Mouse (Mus musculus) MEL (cell line): ENCODE measurements around the gene Elmod1.

Source experiments
- CTCF ChIP-seq, 3 experiments: IDR thresholded peaks in 2 of 3; conservative IDR thresholded peaks in 1 of 3; 2 replicates each; pipeline ENCODE4 v1.5.1; 2011 to 2012; ENCODE audit warnings: low read length in 3 of 3, low read depth in 2 of 3, mild to moderate bottlenecking in 2 of 3, improper control_type of control experiment in 1 of 3, inconsistent platforms in 1 of 3, mixed read lengths in 1 of 3, moderate library complexity in 1 of 3; ENCODE audit not compliant: control insufficient read depth in 1 of 3, insufficient read depth in 1 of 3, poor library complexity in 1 of 3, severe bottlenecking in 1 of 3
- HCFC1 ChIP-seq: IDR thresholded peaks from 2 replicates; pipeline ENCODE4 v1.6.1; 2012; ENCODE audit warnings: low read depth, mild to moderate bottlenecking, inconsistent platforms, low read length, improper control_type of control experiment, moderate library complexity
- JUND ChIP-seq: IDR thresholded peaks from 2 replicates; pipeline ENCODE4 v1.6.1; 2011; ENCODE audit warnings: low read depth, mild to moderate bottlenecking, improper control_type of control experiment, low read length
- MEF2A ChIP-seq: IDR thresholded peaks from 2 replicates; pipeline ENCODE4 v1.6.1; 2014; ENCODE audit warnings: low read depth, mild to moderate bottlenecking, inconsistent platforms, low read length, improper control_type of control experiment; ENCODE audit not compliant: poor library complexity, insufficient replicate concordance, severe bottlenecking; ENCODE audit errors: extremely low read depth
- POLR2A ChIP-seq, 2 experiments: IDR thresholded peaks; 2 replicates each; pipeline ENCODE4 v1.6.1; 2011 to 2012; ENCODE audit warnings: low read length in 2 of 2, mild to moderate bottlenecking in 2 of 2, control low read depth in 1 of 2, improper control_type of control experiment in 1 of 2, low read depth in 1 of 2, moderate library complexity in 1 of 2; ENCODE audit not compliant: control insufficient read depth in 1 of 2, insufficient read depth in 1 of 2, poor library complexity in 1 of 2
- POLR2AphosphoS2 ChIP-seq: IDR thresholded peaks from 2 replicates; pipeline ENCODE4 v1.6.1; 2011; ENCODE audit warnings: low read length, improper control_type of control experiment
- TBP ChIP-seq: IDR thresholded peaks from 2 replicates; pipeline ENCODE4 v1.8.0; 2011; ENCODE audit warnings: low read depth, low read length, improper control_type of control experiment
- TCF12 ChIP-seq: IDR thresholded peaks from 2 replicates; pipeline ENCODE4 v1.6.1; 2014; ENCODE audit warnings: low read depth, mild to moderate bottlenecking, inconsistent platforms, low read length, improper control_type of control experiment, moderate library complexity
- ZMIZ1 ChIP-seq: IDR thresholded peaks from 2 replicates; pipeline ENCODE4 v1.6.1; 2012; ENCODE audit warnings: low read depth, mild to moderate bottlenecking, inconsistent platforms, low read length, improper control_type of control experiment, moderate library complexity

DNA sequence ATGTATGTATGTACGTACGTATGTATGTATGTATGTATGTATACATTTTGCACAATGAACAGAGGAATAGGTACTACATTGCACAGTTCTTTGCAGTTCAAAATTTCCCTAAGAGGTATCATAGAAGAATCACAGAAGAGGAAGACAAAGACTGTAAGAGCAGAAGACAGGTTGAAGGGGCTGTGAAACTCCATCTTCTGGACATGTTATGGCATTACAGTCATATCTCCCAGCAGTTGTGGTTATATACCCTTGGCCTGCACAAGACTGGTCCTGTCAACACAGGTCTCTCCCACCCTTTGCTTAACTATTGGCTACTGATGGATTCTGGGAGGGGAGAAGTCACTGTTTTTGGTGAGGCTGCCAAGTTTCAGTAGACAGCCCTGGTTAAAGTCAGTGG, 27.6 kb downstream of the Elmod1 start:
- TF ChIP-seq TBP (no peak), TCF12 (no peak), HCFC1 (no peak), MEF2A (no peak), POLR2AphosphoS2 (no peak), POLR2A (IDR thresholded peaks at IDR 0.05; ENCODE audit: control insufficient read depth in 1 of 2, insufficient read depth in 1 of 2, low read depth in 1 of 2, low read length in 2 of 2, poor library complexity in 1 of 2) (no peak), ZMIZ1 (no peak), JUND (no peak), CTCF (IDR thresholded peaks at IDR 0.05 in 2 of 3, conservative IDR thresholded peaks at IDR 0.05 in 1 of 3; ENCODE audit: control insufficient read depth in 1 of 3, insufficient read depth in 1 of 3, low read depth in 2 of 3, low read length in 3 of 3, poor library complexity in 1 of 3, severe bottlenecking in 1 of 3) (0 out of 6 replicates have a peak, but pooled peaks of 1 of the 3 experiments have one; percentile 12)
